Mouse (Mus musculus): Measurements from ENCODE around the gene Rgl2.

The Rgl2 gene

DNA sequence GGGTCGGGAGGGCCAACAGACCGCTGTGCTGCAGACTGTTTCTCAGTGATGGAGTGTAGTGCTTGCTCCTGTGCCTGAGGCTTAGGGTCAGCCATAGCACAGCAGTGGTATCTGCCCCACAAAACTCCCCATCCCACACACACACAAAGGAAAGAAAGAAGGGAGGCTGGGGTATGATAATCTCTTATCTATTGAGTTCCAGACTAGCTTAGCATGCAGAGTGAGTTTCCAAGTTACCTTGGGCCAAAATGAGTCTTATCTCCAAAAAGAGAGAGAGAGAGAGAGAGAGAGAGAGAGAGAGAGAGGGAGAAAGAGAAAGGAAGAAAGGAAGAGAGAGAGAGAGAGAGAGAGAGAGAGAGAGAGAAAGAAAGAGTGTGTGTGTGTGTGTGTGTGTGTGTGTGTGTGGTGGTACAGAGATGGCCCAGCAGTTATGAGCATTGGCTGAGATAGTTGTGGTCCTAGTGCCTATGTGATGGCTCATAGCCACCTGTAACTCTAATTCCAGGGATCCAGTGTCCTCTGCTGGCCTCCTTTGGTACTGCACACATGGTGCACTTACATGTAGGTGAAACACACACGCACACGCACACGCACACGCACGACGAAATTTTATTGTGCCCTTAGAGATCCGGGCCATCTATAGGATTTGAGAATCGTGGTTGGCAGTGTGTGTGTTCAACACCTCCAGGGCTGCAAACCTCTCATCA lies 4.6 kb upstream of the Rgl2 start:
- DNase-seq (ENCODE audit: low spot score): peak; percentile 13

DNA sequence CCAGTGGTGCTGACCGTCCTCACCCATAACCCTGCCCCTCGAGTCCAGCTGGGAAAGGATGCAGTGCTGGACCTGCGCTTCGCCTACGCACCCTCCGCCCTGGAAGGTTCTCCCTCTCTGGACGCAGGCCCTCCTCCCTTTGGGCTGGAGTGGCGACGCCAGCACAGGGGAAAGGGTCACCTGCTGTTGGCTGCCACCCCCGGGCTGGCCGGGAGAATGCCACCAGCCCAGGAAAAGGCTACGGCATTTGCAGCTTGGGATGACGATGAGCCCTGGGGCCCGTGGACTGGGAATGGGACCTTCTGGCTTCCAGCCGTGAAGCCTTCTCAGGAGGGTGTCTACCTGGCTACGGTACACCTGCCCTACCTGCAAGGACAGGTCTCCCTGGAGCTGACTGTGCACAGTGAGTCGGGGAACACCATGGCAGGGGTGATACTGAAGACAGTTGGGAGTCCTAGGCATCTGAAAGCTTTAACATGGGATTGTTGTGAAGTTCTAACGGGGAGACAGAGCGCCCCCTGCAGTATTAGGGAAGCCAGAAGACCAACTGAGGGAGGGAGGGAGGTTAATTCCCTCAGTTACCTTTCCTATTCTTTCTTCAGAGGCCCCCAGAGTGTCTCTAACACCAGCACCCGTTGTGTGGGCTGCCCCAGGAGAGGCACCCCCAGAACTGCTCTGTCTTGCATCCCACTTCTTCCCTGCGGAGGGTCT lies 3.8 kb upstream of the Rgl2 start:
- peak; percentile 8 for DNase-seq (ENCODE audit: low spot score)

DNA sequence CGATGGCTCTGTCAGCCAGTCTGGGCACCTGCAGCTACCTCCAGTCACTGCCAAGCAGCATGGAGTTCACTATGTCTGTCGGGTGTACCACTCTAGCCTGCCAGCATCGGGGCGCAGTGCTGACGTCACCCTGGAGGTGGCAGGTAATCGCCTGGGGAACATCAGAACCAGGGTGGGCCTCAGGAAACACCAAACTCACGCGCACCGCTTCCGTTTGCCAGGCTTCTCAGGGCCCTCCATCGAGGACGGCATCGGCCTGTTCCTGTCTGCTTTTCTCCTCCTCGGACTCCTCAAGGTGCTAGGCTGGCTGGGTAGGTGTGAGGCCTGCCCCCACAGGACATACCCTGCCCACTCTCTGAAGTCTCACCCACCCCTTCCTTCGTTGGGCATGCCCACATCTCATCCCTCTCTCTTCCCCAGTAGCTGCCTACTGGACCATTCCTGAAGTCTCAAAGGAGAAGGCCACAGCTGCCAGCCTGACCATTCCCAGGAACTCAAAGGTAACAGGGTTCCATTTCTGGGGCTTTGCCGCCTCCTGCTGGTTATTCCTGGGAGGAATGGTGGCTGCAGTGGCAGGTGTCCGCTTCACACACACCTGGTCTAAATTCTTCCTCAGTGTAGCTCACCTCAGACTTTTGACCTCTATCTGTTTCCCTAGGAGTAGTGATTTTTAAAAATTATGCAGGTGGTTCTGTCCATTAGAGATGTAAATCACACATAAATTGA lies 3.0 kb upstream of the Rgl2 start:
- DNase-seq (ENCODE audit: low spot score): peak; percentile 29

DNA sequence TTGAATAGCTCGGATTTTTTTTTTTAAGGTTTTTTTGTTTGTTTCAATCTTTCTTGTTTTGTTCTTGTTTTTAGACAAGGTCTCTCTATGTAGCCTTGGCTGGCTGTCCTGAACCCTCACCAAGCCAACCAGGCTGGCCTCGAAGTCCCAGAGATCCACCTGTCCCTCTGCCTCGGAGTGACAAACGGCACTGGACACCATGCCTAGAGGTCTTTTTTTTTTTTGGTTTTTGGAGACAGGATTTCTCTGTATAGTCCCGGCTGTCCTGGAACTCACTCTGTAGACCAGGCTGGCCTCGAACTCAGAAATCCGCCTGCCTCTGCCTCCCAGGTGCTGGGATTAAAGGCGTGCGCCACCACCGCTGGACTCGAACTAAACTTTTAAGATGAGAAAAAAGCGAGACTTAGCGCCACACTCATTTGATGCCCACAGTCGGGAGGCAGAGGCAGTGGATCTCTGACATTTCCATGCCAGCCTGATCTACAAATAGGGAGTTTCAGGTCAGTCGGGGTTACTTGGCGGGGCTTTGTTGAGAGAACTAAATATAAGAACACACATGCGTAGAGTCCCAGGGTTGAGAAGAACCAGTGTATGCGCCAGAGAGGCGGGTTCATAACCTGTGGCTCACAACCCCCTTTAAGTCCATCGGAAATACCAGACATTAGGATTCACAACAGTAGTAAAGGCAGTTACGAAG lies 944 bp upstream of the Rgl2 start:
- DNase-seq (ENCODE audit: low spot score): peak; percentile 3

DNA sequence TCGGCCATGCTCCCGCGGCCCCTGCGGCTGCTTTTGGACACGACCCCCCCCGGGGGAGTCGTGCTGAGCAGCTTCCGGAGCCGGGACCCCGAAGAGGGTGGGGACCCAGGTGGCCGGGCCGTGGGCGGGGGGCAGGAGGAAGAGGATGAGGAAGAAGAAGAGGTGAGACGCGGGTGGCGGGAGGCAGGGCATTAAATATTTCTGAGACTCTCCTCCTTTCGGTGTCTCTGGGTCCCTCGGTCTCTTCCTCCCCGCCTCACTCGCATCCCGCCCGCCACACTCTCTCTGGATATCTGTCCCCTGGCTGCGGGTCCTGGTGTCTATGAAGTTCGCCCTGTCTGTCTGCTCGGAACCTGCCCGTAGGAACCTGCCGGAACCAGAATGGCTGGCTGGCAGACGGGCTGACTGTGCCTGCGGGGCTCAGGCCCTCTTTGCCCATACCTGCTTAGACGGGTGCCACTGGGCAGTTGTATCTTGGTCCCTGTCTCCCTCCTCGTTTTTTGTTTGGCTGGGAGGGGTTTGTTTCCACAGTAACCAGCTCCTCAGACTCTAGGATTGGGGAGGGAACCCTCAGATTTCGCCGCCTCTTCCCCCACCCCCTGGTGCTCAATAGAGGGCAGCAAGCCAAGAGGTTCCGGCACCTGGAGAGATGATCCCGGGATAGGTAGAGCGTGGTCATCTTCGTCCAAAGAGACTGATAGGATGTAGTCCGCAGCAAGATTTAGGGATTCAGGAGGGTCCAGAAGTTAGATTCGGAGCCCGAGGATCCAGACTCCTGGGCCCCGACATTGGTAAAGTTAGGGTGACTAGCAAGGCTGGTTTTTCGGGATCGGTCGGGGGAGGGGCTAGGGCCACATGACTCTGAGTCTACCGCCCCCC lies 1.2 kb downstream of the Rgl2 start:
- DNase-seq (ENCODE audit: low spot score): peak; percentile 56

DNA sequence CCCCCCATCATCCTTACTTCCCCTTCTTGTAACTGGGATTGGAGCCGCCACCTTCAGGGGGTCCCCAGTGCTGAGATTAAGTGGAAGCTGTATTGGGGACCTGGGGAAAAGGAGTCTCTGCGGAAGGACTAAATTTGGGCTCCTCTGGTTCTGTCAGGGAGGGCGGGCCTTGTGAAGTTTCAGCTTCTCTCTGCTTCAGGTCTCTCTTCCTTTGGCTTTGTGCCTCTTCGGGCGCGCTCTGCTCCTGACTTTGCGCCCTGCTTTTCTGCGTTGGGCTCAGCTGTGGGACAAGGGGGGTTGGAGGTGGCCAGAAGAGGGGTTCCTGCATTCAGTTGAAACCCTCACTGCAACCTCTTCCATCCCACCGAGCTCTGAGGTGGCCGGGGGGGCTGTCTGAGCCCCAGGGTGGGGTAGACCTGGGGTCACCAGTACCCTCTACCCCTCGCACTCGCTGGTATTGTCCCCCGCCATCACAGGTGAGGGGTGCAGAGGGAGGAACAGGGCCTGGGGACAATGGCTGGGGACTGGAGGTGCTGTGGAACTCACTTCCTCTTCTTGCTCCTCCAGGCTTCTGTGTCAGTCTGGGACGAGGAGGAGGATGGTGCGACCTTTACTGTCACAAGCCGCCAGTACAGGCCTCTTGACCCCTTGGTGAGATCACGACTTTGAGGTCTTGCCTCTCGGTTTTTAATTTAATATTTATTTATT lies 2.0 kb downstream of the Rgl2 start:
- DNase-seq (ENCODE audit: low spot score): no peak

DNA sequence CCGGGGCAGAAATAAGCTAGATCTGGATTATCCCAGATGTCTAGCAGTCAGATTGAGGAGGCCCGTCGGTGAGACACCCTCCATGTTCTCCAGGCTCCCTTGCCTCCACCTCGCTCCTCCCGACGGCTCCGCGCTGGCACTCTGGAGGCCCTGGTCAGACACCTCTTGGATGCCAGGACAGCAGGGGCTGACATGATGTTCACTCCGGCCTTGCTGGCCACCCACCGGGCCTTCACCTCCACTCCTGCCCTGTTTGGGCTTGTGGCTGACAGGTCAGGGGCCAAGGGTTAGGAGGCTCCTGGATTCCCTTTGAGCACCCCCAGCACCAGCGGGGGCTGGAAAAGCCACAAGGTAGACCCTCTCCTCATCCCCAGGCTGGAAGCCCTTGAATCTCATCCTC lies 2.6 kb downstream of the Rgl2 start:
- DNase-seq (ENCODE audit: low spot score): no peak

DNA sequence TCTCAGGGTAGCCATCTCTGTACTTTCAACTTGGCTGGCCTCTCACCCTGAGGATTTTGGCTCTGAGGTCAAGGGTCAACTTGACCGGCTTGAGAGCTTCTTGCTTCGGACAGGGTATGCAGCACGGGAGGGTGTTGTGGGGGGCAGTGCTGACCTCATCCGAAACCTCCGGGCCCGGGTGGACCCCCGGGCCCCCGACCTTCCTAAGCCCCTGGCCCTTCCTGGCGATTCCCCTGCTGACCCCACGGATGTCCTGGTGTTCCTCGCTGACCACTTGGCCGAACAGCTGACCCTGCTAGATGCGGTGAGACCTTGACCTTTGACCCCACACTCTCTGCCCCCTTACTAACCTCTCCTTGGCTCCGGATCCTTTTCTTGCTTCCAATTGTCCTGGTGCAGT lies 3.1 kb downstream of the Rgl2 start:
- no peak for DNase-seq (ENCODE audit: low spot score)

DNA sequence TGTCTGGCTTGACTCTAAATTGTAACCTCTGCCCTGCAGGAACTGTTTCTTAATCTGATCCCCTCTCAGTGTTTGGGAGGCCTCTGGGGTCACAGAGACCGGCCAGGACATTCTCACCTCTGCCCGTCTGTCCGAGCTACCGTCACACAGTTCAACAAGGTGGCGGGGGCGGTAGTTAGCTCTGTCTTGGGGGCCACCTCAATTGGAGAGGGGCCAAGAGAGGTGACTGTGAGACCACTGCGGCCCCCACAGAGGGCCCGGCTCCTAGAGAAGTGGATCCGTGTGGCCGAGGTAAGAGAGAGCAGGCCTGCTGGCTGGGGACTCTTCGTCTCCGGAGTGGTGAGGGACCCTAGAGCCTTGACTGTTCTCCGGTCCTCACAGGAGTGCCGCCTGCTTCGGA lies 3.6 kb downstream of the Rgl2 start:
- no peak for DNase-seq (ENCODE audit: low spot score)

DNA sequence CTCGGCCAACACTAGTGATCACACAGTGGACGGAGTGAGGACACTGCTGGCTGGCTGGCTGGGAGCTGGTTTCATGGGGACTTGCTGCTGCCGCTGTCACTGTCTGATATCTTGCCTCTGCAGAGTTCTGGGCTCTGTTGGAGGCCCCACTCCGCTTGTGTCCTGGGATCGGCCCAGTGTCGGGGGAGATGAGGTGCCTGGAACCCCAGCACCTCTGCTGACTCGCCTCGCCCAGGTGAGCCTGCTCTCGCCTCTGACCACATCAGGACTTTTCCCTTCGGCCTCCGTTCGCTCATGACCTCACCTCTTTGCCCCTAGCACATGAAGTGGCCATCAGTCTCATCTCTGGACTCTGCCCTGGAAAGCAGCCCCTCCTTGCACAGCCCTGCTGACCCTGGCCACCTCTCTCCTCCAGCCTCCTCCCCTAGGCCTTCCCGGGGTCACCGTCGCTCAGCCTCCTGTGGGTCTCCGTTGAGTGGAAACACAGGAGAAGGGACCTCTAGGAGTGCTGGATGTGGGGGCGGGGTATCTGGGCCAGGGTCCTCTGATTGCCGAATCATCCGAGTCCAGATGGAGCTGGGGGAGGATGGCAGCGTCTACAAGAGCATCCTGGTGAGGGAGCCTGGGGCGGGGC lies 6.2 kb downstream of the Rgl2 start:
- no peak for DNase-seq (ENCODE audit: low spot score)

DNA sequence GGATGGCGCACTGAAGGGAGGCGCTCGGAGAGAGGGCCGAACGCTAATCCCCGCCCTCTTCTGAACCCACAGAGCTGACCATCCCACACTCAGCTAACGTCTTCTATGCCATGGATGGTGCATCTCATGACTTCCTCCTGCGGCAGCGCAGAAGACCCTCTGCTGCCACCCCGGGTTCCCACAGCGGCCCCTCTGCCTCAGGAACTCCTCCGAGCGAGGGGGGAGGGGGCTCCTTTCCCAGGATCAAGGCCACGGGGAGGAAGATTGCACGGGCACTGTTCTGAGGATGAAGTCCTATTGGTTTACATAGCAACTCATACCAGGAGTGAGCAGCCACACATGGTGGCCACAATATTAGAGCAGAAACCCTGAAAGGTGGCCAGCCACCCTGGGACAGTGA lies 7.7 kb downstream of the Rgl2 start:
- no peak for DNase-seq (ENCODE audit: low spot score)

DNA sequence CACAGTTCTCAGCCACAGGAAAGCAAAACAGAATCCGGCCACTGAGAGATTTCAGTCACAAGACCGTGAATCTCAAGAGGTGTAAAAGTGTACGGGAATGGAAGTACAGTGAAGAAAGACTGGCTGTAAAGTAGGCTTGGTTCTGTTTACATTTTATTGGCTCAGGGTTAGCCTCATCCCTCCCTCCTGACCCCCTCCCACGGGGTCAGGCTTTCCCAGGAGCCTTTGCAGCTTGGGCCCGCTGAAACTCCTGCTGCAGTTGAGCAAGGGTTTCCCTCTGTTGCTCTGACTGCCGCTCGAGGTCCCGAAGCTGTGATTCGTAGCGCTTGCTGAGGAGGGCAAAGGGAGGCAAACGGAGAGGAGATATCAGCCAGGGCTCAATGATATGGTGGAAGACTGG lies 9.4 kb downstream of the Rgl2 start:
- no peak for DNase-seq (ENCODE audit: low spot score)

DNA sequence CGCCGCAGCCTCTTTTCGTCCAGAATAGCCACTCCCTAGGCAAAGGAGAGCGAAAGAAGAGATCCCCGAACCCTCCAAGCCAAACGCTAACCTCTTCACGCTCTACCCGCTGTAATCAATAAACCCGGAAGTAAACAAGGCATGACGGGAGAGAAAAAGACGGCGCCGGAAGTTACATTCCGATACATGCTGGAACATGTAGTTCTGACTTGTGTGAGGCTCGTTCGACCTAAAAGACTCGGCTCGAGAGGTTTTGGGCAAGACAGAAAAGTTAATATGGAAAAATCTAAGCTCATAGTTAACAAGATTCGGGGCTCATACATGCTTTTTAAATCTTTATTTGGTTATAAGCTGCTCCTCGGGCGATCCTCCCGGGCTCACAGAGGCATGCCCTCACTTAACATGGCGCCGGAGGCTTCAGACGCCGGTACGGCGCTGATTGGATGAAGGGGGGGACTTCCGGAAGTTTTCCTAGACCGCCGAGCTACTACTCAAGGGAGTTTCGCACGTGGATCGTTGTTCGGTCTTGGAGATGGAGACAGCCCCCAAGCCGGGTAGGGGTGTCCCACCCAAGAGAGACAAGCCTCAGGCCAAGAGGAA lies 11.0 kb downstream of the Rgl2 start, which contains the start of the genes Pfdn6 and Wdr46:
Gene Pfdn6, minus strand, starts transcription at position 138 of the 600 bp plus-strand sequence.
Gene Wdr46, plus strand, starts transcription at position 455 of the 600 bp plus-strand sequence.
- peak; percentile 83 for DNase-seq (ENCODE audit: low spot score)

DNA sequence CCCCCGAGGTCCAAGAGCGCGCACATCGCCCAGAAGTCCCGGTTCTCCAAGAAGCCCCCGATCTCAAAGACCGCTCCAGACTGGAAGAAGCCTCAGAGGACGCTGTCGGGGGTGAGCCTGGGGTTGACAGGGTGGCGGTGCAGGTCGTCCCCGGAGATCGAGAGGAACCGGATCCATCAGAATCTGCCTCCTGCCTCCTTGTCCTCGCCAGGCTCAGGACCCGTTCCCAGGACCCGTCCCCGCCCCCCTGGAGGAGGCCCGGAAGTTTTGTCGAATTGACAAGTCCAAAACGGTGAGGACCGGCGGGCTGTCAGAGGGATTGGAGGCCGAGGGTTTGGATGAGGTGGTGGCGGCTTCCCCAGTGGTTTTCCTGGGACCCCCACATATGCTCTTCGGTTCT lies 11.6 kb downstream of the Rgl2 start:
- no peak for DNase-seq (ENCODE audit: low spot score)

DNA sequence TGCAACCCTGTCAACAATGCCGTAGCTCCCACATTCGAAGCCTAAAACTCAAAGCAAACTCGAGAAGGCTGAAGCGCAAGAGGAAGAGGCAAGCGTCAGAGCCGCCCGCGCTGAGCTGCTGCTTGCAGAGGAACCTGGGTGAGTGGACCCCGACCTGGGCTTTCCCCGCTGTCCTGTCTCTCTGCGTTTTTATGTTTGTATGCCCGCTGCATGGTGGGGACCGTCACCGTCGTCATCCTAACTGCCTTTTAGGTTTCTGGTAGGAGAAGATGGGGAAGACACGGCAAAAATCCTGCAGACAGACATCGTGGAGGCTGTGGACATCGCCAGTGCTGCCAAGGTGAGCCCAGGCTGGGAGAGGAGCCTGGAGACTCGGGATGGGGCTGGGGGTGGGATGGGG lies 12.0 kb downstream of the Rgl2 start:
- no peak for DNase-seq (ENCODE audit: low spot score)

DNA sequence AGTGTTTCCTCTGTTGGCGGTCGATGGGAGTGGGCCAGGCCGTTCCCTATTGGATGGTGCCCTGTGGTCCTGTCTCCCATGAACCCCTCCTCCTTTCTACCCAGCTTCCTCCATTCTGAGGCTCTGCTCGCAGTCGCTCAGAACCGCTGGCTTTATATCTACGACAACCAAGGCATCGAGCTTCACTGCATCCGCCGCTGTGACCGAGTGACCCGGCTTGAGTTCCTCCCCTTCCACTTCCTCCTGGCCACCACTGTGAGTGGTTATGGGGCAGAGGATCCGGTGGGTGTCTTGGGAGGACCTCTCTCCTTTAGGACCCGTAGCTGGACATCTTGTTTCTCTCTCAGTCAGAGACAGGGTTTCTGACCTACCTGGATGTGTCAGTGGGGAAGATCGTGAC lies 14.1 kb downstream of the Rgl2 start:
- DNase-seq (ENCODE audit: low spot score): no peak

DNA sequence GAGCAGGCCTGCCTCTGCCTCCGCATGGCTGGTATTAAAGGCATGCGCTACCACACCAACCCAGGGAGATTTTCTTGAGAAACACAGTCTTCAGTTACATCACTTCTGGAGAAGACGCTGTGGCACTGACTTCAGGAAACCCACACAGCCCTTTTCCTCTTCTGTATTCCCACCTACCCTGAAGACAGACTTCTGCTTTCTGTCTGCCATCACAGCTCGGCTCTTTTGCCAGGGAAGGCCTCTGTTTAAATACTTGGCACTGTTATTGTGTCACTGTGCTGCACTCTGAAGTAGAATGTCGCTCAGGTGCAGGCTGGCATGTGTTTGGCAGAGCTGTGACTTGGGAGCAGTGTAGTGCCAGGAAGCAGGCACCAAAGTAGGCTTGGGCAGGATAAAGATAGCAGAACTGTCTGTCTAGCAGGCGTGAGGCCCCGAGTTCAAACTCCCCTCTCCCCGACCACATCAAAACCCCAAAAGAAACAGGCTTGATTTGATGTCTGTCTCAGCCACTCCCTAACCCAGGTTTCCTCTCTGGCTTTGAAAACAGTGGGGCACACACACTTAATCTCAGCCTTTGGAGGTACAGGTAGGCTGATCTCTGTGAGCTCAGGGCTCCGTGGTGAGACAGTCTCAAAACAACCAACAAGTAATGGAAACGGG lies 18.2 kb downstream of the Rgl2 start:
- no peak for DNase-seq (ENCODE audit: low spot score)

DNA sequence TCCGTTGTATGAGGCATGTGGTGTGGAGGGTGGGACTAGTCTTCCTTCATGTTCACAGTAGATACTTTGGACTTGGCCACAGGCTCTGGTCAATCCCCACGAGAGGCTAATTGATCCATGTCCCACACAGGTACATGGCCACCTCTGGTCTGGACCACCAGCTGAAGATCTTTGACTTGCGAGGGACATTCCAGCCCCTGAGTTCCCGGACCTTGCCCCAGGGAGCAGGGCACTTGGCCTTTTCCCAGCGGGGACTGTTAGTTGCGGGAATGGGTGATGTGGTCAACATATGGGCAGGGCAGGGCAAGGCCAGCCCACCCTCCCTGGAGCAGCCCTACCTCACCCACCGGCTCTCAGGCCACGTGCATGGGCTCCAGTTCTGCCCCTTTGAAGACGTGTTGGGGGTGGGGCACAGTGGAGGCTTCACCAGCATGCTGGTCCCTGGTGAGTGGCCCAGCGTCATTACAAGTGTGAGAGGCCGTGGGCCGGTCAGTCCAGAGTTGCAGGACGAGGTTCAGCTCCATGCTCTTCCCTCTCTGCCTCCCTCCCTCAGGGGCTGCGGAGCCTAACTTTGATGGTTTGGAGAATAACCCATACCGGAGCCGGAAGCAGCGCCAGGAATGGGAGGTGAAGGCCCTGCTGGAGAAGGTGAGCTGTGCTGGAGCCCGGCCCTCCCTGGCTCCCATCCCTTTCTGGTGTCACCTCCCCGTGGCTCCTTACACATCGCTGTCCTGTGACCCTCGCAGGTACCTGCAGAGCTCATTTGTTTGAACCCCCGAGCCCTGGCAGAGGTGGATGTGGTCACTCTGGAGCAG lies 19.0 kb downstream of the Rgl2 start:
- DNase-seq (ENCODE audit: low spot score): peak; percentile 6
